Mouse (Mus musculus): Measurements from ENCODE around the gene Gzmk. TPM values are rescaled to one million over a fixed set of nuclear protein-coding genes. Genes with fewer than 3 reads are reported as not detected.

The Gzmk gene
- polyA plus RNA-seq, 1 experiment = not detected

DNA sequence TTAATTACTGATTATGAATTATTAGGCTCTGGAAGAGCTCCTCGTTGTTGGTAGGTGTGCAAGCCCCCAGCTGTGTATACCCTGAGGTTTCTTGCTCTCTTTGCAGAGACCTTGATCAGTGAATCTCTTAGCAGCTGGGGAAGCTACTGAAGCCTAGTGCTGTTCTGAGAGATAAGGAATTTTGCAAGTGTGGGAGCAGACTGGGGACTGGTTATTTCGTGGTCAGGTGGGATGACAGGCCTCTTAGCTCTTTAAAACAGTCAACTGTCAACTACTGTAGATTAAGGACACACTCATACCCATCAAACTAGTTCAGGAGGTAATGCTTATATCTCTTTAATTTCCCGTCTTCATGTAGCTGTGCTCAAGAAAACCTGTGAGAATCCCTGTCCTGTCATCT lies 13.3 kb downstream of the Gzmk start:
- Histone ChIP-seq H3K27ac (ENCODE audit: insufficient read depth, low read depth, low read length) (no peak overlapping the region), H3K4me1 (ENCODE audit: control insufficient read depth, insufficient read depth, low read length) (peaks cover 5% of the 10 kb centered on the region; the same call in 1 of the 2 replicates), H3K4me3 (ENCODE audit: insufficient read depth, low read depth, low read length) (no peak overlapping the region)
- 87% methylated on average over 3 of the region's 3 CpGs for WGBS
- no peak for TF ChIP-seq CTCF (IDR thresholded peaks at IDR 0.05; ENCODE audit: insufficient read depth, low read depth, low read length)
- TF ChIP-seq POLR2A (IDR thresholded peaks at IDR 0.05; ENCODE audit: insufficient read depth, low read depth, low read length) = no peak

DNA sequence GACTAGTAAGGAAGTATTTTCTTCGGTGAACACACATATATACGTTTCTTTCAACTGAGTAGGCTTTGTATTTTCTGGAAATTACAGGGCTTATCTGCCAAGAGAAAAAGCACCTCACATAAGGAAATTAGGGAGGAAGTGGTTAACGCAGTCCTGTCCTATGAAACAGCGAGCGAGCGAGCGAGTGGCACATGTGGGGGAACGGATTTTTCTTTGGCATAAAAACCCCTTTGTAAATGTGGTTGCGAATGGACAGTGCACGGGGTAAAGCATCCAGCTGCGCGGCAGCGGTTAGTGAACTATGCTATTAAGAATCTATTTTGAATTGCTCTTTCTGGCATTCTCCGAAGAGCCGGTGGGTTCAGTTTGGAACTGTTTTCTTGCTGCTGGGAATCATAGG lies 14.4 kb downstream of the Gzmk start:
- H3K27ac ChIP-seq (ENCODE audit: insufficient read depth, low read depth, low read length) = no peak overlapping the region
- peak overlapping the region; percentile 27 for H3K4me3 ChIP-seq (ENCODE audit: insufficient read depth, low read depth, low read length)
- WGBS = 12% methylated on average over 15 of the region's 15 CpGs
- H3K4me1 ChIP-seq (ENCODE audit: control insufficient read depth, insufficient read depth, low read length) = peaks cover 5% of the 10 kb centered on the region; the same call in 1 of the 2 replicates
- TF ChIP-seq POLR2A (IDR thresholded peaks at IDR 0.05; ENCODE audit: insufficient read depth, low read depth, low read length) (no peak), CTCF (IDR thresholded peaks at IDR 0.05; ENCODE audit: insufficient read depth, low read depth, low read length) (no peak)

DNA sequence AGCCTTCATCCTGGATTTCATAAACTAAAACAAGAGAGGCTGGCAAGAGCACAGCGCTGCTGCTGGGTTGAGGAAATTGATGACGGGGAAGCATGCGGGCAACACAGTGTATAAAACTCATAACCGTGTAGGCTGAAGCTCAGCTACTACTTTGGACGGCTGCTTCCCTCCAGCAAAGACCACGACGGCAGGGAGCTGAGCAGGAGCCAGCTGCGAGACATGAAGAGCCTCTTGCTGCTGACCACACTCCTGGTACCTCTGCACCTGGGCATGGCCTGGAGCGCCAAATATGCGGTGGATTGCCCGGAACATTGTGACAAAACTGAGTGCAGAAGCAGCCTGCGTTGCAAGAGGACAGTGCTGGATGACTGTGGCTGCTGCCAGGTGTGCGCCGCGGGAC lies 16.1 kb downstream of the Gzmk start, which contains the start of gene Esm1:
Esm1 (plus strand) TSS at position 36 of the 400 bp plus-strand sequence.
- Histone ChIP-seq H3K27ac (ENCODE audit: insufficient read depth, low read depth, low read length) (no peak within 1 kb of the TSS), H3K4me1 (ENCODE audit: control insufficient read depth, insufficient read depth, low read length) (peaks cover 5% of the 10 kb centered on the region; the same call in 1 of the 2 replicates), H3K4me3 (ENCODE audit: insufficient read depth, low read depth, low read length) (peak within 1 kb of the TSS; percentile 6; the same call in 1 of the 2 replicates)
- TF ChIP-seq POLR2A (IDR thresholded peaks at IDR 0.05; ENCODE audit: insufficient read depth, low read depth, low read length) = no peak
- TF ChIP-seq CTCF (IDR thresholded peaks at IDR 0.05; ENCODE audit: insufficient read depth, low read depth, low read length) = no peak
- 39% methylated on average over 15 of the region's 15 CpGs for WGBS

DNA sequence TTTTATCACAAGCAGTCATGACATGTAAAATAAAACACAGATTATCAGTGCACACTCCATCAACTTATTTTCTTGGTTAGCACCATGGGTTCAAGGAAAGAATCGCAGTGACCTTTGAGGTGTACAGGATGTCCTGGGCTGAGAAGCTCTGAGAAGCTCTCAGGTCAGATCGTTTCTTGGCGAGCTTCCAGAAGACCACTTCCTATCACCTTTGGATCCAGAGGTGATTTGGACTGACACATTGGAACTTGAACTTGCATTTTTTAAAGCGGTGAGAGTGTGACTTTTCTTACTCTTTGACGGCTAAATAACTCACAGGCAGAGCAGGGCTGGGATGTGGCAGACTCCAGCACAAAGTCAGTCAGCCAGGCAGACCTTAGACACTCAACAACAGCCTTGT lies 20.4 kb downstream of the Gzmk start:
- no peak overlapping the region for H3K27ac ChIP-seq (ENCODE audit: insufficient read depth, low read depth, low read length)
- H3K4me3 ChIP-seq (ENCODE audit: insufficient read depth, low read depth, low read length) = no peak overlapping the region
- peaks cover 5% of the 10 kb centered on the region; the same call in 1 of the 2 replicates for H3K4me1 ChIP-seq (ENCODE audit: control insufficient read depth, insufficient read depth, low read length)
- no peak for TF ChIP-seq CTCF (IDR thresholded peaks at IDR 0.05; ENCODE audit: insufficient read depth, low read depth, low read length)
- WGBS = 95% methylated on average over 5 of the region's 5 CpGs

DNA sequence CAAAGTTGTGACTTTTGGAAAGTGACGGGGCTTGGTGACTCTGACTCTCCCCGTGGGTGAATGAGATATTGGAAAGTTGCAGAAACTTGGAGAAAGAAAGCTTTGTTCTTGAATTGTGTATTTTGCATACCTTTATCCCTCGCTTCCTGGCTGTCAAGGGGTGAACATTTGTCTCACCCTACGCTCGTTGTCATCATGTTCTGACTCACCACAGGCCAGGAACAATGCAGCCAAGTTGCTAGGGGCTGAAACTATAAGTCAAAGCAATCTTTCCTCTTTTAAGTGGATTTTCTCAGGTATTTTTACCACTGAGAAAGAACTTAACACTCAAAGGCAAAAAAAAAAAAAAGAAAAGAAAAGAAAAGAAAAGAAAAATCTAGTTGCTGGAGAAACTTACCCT lies 22.6 kb downstream of the Gzmk start:
- peaks cover 6% of the 10 kb centered on the region for H3K4me1 ChIP-seq (ENCODE audit: control insufficient read depth, insufficient read depth, low read length)
- no peak overlapping the region for H3K4me3 ChIP-seq (ENCODE audit: insufficient read depth, low read depth, low read length)
- 78% methylated on average over 5 of the region's 5 CpGs for WGBS
- TF ChIP-seq CTCF (IDR thresholded peaks at IDR 0.05; ENCODE audit: insufficient read depth, low read depth, low read length) (no peak), POLR2A (IDR thresholded peaks at IDR 0.05; ENCODE audit: insufficient read depth, low read depth, low read length) (no peak)
- H3K27ac ChIP-seq (ENCODE audit: insufficient read depth, low read depth, low read length) = no peak overlapping the region

DNA sequence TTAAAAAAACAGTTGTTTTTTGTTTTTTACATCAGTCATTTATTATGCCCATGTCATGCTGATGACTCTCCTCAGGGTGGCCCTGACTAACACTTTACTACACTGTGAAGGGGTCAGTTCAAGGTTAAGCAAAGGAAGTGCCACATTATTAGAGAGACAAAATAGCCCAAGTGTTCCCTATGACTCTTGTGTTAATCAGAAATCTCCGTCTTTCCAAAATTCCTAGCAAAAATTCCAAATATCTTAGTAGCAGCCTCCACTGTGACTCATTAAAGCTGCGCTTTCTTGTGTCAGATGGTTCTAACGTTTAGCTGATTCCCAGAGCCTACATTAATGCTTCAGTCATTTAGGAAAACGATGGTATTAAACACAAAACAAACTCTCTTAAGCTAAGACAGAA lies 23.5 kb downstream of the Gzmk start:
- TF ChIP-seq CTCF (IDR thresholded peaks at IDR 0.05; ENCODE audit: insufficient read depth, low read depth, low read length) (no peak), POLR2A (IDR thresholded peaks at IDR 0.05; ENCODE audit: insufficient read depth, low read depth, low read length) (no peak)
- 53% methylated on average over 4 of the region's 4 CpGs for WGBS
- H3K27ac ChIP-seq (ENCODE audit: insufficient read depth, low read depth, low read length) = no peak overlapping the region
- no peak overlapping the region for H3K4me3 ChIP-seq (ENCODE audit: insufficient read depth, low read depth, low read length)
- H3K4me1 ChIP-seq (ENCODE audit: control insufficient read depth, insufficient read depth, low read length) = peaks cover 9% of the 10 kb centered on the region

DNA sequence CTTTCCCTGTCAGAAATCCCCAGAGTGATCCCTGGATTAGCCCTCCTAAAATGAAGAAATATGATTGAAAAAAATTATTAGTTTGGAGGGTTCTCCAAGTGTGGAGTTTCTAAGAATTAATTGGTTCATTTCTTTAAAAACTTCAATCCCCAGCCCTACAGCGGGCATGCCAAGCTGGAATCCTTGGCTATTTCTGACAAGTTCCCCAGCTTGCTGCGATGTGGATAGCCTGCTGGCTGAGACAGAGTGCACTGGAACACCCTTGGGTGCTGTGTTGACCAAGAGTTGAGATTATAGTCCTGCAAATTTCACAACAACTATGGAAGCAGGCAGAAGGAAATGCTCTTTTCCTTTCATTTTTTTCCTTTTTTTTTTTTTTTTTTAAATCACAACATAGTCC lies 24.1 kb downstream of the Gzmk start:
- WGBS = 91% methylated on average over 2 of the region's 2 CpGs
- H3K4me3 ChIP-seq (ENCODE audit: insufficient read depth, low read depth, low read length) = no peak overlapping the region
- H3K27ac ChIP-seq (ENCODE audit: insufficient read depth, low read depth, low read length) = no peak overlapping the region
- H3K4me1 ChIP-seq (ENCODE audit: control insufficient read depth, insufficient read depth, low read length) = peaks cover 11% of the 10 kb centered on the region
- no peak for TF ChIP-seq POLR2A (IDR thresholded peaks at IDR 0.05; ENCODE audit: insufficient read depth, low read depth, low read length)
- no peak for TF ChIP-seq CTCF (IDR thresholded peaks at IDR 0.05; ENCODE audit: insufficient read depth, low read depth, low read length)

DNA sequence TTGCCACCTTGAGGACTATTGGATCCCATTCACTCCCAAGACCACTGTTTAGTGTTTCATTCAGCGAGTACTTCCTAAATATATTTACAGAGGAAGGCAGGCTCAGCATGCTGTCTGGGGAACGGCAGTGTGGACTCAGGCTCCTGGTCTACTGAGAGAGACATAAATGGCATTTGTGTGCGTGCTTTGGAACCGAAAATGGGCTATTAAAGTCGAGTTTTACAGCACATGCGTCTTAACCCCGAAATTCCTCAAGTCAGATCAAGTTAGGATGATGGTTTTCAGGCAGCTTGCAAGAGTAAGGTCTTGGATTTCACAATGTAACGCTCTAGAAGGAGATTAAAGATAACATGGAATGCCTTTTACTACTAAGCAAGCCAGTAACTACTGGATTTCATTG lies 25.0 kb downstream of the Gzmk start:
- no peak overlapping the region for H3K4me3 ChIP-seq (ENCODE audit: insufficient read depth, low read depth, low read length)
- 81% methylated on average over 8 of the region's 8 CpGs for WGBS
- H3K27ac ChIP-seq (ENCODE audit: insufficient read depth, low read depth, low read length) = no peak overlapping the region
- peaks cover 11% of the 10 kb centered on the region for H3K4me1 ChIP-seq (ENCODE audit: control insufficient read depth, insufficient read depth, low read length)
- TF ChIP-seq POLR2A (IDR thresholded peaks at IDR 0.05; ENCODE audit: insufficient read depth, low read depth, low read length) (no peak), CTCF (IDR thresholded peaks at IDR 0.05; ENCODE audit: insufficient read depth, low read depth, low read length) (no peak)

DNA sequence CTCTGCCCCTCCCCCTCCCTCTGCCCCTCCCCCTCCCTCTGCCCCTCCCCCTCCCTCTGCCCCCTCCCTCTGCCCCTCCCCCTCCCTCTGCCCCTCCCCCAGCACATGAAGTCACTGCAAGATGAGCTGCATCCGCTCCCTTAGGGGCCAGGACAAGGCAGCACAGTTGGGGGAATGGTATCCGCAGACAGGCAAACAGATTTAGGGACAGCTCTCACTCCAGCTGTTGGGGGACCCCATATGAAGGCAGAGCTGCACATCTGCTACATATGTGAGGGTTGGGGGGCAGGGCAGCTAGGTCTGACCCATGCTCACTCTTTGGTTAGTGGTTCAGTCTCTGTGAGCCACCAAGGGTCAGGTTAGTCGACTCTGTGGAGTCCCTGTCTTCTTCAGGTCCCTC lies 26.4 kb downstream of the Gzmk start:
- 77% methylated on average over 3 of the region's 3 CpGs for WGBS
- no peak for TF ChIP-seq CTCF (IDR thresholded peaks at IDR 0.05; ENCODE audit: insufficient read depth, low read depth, low read length)
- TF ChIP-seq POLR2A (IDR thresholded peaks at IDR 0.05; ENCODE audit: insufficient read depth, low read depth, low read length) = no peak

More for the DNA sequence above, 26.4 kb downstream of the Gzmk start:
- H3K27ac ChIP-seq (ENCODE audit: insufficient read depth, low read depth, low read length) = no peak overlapping the region
- peaks cover 11% of the 10 kb centered on the region for H3K4me1 ChIP-seq (ENCODE audit: control insufficient read depth, insufficient read depth, low read length)
- no peak overlapping the region for H3K4me3 ChIP-seq (ENCODE audit: insufficient read depth, low read depth, low read length)

All from olfactory bulb, adult 2 months (tissue).